Mouse (Mus musculus) liver, embryonic 12.5 days (tissue): Measurements from ENCODE around the gene Dpagt1. TPM values are rescaled to one million over a fixed set of nuclear protein-coding genes. Genes with fewer than 3 reads are reported as not detected.

Source experiments
- ATAC-seq: fragments of 200-750 bp; cut with Nextera tagmentation; 2 replicates; pipeline ENCODE4 v1.8.0; 2017; ENCODE audit warnings: moderate number of reproducible peaks, mild to moderate bottlenecking, moderate library complexity
- H3K27ac ChIP-seq: fragments of 300-500 bp; sonication (generic); 2 replicates; pipeline ENCODE4 v1.5.1; 2016; ENCODE audit warnings: mild to moderate bottlenecking
- H3K27me3 ChIP-seq: fragments of 300-500 bp; sonication (generic); replicated peaks from 2 replicates; pipeline ENCODE4 v1.6.1; 2016; ENCODE audit warnings: mild to moderate bottlenecking, moderate library complexity
- H3K36me3 ChIP-seq: fragments of 300-500 bp; sonication (generic); 2 replicates; pipeline ENCODE4 v1.6.1; 2016; ENCODE audit warnings: mild to moderate bottlenecking, moderate library complexity
- H3K4me1 ChIP-seq: fragments of 300-500 bp; sonication (generic); 2 replicates; pipeline ENCODE4 v1.6.1; 2016
- H3K4me2 ChIP-seq: fragments of 300-500 bp; sonication (generic); 2 replicates; pipeline ENCODE4 v1.6.1; 2016; ENCODE audit warnings: mild to moderate bottlenecking, moderate library complexity
- H3K4me3 ChIP-seq: fragments of 300-500 bp; sonication (generic); 2 replicates; pipeline ENCODE4 v1.5.1; 2016; ENCODE audit warnings: mild to moderate bottlenecking, moderate library complexity
- H3K9ac ChIP-seq: fragments of 300-500 bp; sonication (generic); 2 replicates; pipeline ENCODE4 v1.6.1; 2016; ENCODE audit warnings: mild to moderate bottlenecking, moderate library complexity
- H3K9me3 ChIP-seq: fragments of 300-500 bp; sonication (generic); replicated peaks from 2 replicates; pipeline ENCODE4 v1.6.1; 2016; ENCODE audit warnings: mild to moderate bottlenecking, moderate library complexity
- WGBS: fragments of 180-500 bp; shearing (Covaris S2); methylation state at CpG from one replicate; pipeline ENCODE4 v1.1.7; 2016; ENCODE audit not compliant: insufficient replicate concordance; 5-methylcytosine and 5-hydroxymethylcytosine counted together
- polyA plus RNA-seq: library from polyadenylated mRNA; unstranded; fragments of >200 nt; fragmentation: Nextera tagmentation; extraction: Ambion mirVana; gene quantifications from 2 replicates; pipeline ENCODE4 v1.2.1, GENCODE M21; 2016

Gene Dpagt1
- polyA plus RNA-seq, 1 experiment from 2014 or later = 24.0 TPM

DNA sequence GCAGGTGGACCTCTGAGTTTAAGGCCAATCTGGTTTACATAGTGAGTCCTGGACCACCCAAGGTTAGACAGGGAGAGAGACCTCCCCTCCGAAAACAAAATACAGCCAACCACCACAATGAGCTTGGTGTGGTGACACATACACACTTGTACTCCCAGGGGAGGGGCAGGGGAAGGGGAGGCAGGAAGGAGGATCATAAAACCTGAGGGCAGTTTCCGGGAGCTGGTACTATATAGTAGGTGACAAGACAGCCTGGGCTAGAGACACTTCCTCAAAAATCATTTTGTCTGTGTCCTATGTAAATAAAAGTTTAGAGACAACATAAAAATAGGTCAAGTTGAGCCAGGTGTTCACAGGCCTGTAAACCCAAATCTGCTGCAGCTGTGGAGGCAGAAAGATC lies 18.6 kb upstream of the Dpagt1 start:
- ATAC-seq = no peak
- H3K9me3 ChIP-seq = no peaks in the 10 kb centered on the region
- H3K36me3 ChIP-seq = peaks cover 38% of the 10 kb centered on the region
- H3K27ac ChIP-seq = no peak overlapping the region
- WGBS = 73% methylated on average over 2 of the region's 2 CpGs
- no peaks in the 10 kb centered on the region for H3K27me3 ChIP-seq
- H3K4me1 ChIP-seq = peaks cover 50% of the 10 kb centered on the region
- no peak overlapping the region for H3K4me3 ChIP-seq
- no peak overlapping the region for H3K9ac ChIP-seq
- H3K4me2 ChIP-seq = no peak overlapping the region

DNA sequence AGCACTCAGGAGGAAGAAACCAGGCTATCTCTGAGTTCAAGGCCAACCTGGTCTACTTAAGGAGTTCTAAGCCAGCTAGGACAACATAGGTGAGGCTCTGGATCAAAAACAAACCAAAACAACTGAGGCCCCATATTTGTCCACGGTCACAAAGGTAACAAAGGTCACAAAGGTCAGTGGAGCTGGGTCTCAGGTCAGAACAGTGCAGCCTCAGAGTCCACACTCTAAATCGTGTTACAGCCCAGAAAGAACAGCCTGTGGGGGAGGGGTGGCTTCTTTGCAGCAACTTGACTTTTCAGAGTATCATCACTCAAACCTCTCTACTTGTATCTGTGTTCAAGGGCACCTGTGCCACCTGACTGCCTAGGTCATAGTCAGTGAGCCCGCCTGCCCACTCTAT lies 16.1 kb upstream of the Dpagt1 start:
- Histone ChIP-seq H3K4me2 (no peak overlapping the region), H3K4me1 (peaks cover 40% of the 10 kb centered on the region), H3K27ac (no peak overlapping the region), H3K27me3 (no peaks in the 10 kb centered on the region), H3K4me3 (no peak overlapping the region), H3K9ac (0 out of 2 replicates have a peak overlapping the region, but pooled peaks have one; percentile 8), H3K9me3 (no peaks in the 10 kb centered on the region), H3K36me3 (peaks cover 47% of the 10 kb centered on the region)
- no peak for ATAC-seq
- 56% methylated on average over 3 of the region's 3 CpGs for WGBS

DNA sequence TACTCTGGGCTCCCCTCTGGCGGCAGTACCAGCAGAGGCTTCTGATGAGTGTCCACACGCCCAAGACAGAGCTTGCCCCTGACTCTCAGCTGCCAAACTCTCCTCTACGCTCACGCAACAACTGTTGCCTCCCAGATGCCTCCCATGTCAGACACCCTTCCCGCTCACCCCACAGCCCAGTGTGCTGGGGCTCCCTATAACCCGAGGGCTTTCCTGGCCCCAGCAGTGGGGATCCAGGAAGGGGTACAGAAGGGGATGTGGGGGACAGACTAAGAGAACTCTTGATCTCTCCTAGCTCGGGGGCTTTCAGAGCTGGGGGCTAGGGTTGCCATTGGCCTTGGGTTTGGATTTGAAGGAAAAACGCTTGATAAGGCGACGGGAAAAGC lies 15.1 kb upstream of the Dpagt1 start:
- no peaks in the 10 kb centered on the region for H3K27me3 ChIP-seq
- H3K4me1 ChIP-seq = peaks cover 38% of the 10 kb centered on the region
- 0 out of 2 replicates have a peak overlapping the region, but pooled peaks have one; percentile 18 for H3K9ac ChIP-seq
- H3K27ac ChIP-seq = peak overlapping the region; percentile 32; the same call in 1 of the 2 replicates
- WGBS = 58% methylated on average over 10 of the region's 10 CpGs
- H3K4me3 ChIP-seq = 0 out of 2 replicates have a peak overlapping the region, but pooled peaks have one; percentile 10
- no peak for ATAC-seq
- H3K9me3 ChIP-seq = no peaks in the 10 kb centered on the region
- peaks cover 57% of the 10 kb centered on the region for H3K36me3 ChIP-seq
- H3K4me2 ChIP-seq = peak overlapping the region; percentile 40

DNA sequence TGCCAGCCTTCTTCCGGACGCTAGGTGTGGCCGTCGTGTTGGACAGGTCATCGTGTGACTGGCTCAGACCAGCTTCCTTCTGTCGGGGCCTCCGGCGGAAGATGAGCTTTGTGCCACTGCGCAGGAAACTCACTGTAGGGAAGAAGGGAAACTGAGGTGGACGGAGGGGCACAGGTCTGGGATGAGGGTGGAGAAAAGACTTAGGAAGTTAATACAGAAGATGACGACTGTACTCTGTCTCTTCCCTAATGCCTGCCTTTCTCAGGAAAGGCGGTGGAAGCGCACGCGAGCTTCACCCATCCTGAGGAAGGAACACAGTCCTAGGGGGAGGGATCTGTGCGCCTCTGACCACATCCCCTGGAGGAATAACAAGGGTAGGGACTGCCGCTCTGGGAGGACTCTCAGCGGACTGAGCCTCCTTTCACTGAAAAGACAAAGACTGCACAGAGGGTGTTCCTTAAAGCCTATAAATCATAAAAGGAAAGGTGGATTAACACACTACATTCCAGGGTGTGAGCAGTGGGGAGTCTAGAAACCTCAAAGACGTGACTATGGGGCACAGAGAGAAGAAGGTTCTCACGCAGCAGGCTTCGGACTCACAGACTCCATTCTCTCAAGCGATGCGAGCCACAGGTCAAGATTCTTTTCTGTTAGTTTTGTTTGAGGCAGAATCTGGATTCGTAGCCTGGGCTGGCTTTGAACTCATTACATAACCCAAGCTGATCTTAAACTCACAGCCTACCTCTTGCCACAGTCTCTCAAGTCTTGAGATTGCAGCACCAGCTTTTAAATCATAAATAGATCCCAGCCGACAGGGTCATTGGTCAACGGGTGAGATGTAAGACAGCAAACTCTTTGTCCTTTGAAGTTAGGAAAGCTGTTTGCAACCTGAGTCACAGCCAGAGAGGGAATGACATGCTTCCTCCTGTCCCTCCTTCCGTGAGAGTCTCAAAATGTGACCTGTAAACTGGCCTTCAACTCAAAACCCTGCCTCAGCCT lies 14.4 kb upstream of the Dpagt1 start:
- Histone ChIP-seq H3K9me3 (no peaks in the 10 kb centered on the region), H3K4me3 (0 out of 2 replicates have a peak overlapping the region, but pooled peaks have one; percentile 10), H3K27ac (peak overlapping the region; percentile 32; the same call in 1 of the 2 replicates), H3K9ac (0 out of 2 replicates have a peak overlapping the region, but pooled peaks have one; percentile 18), H3K4me2 (peak overlapping the region; percentile 40), H3K36me3 (peaks cover 64% of the 10 kb centered on the region), H3K4me1 (peaks cover 35% of the 10 kb centered on the region), H3K27me3 (no peaks in the 10 kb centered on the region)
- WGBS = 42% methylated on average over 27 of the region's 27 CpGs
- no peak for ATAC-seq

DNA sequence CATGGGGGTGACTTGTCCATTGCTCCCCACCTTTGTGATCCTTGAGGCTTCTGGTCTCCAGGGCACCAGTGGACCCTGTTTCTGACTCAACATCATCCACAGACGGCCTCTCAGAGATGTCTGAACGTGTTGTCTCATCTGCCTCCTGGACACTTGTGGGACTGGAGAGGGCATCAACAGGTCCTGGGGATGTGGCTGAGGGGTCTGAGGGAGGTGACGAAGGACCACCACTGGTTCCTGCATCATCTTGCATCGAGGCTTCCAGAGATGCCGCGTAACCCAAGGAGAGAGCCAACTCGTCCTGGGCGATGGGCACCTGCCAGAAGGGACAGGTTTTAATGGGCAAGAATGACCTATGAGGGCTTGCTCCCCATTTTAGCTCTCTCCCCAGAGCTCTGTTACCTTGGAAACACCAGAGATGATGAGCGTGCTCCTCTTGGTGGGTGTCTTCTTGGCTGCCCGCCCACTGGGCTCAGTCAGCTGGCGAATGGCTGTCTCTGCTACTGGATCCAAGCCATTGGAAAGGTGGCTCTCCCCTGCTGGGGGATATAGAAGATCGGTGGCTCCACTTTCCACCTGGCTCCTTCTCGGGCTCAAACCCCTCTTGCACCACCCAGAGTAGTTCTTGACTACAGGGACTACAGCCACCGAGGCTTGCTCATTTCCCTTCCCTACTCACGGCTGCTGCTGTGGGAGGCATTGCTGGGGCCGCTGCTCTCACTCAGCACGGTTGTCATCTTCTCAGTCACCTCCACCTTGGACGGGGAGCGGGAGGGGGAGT lies 12.2 kb upstream of the Dpagt1 start:
- WGBS = 81% methylated on average over 19 of the region's 19 CpGs
- H3K27me3 ChIP-seq = no peaks in the 10 kb centered on the region
- H3K4me3 ChIP-seq = no peak overlapping the region
- no peak overlapping the region for H3K27ac ChIP-seq
- ATAC-seq = no peak
- H3K36me3 ChIP-seq = peaks cover 71% of the 10 kb centered on the region
- no peak overlapping the region for H3K4me2 ChIP-seq
- no peak overlapping the region for H3K9ac ChIP-seq
- H3K4me1 ChIP-seq = peaks cover 49% of the 10 kb centered on the region
- no peaks in the 10 kb centered on the region for H3K9me3 ChIP-seq

DNA sequence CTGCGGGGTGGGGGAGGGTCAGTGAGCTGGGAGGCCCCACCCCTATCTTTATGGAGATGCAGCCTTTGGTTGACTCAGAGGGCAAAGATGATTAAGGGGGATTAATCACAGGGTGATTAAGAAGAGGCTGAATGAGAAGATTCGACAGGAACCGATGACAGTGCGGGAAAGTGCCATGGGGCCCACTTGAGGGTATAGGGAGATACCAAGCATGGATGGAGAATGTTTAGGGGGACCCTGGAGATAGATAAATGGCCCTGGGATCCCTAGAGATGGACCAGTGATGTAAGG lies 11.6 kb upstream of the Dpagt1 start:
- H3K27me3 ChIP-seq = no peaks in the 10 kb centered on the region
- peaks cover 71% of the 10 kb centered on the region for H3K36me3 ChIP-seq
- H3K9me3 ChIP-seq = no peaks in the 10 kb centered on the region
- no peak for ATAC-seq
- no peak overlapping the region for H3K9ac ChIP-seq
- H3K4me2 ChIP-seq = no peak overlapping the region
- H3K27ac ChIP-seq = no peak overlapping the region
- 77% methylated on average over 4 of the region's 4 CpGs for WGBS
- no peak overlapping the region for H3K4me3 ChIP-seq
- peaks cover 55% of the 10 kb centered on the region for H3K4me1 ChIP-seq

DNA sequence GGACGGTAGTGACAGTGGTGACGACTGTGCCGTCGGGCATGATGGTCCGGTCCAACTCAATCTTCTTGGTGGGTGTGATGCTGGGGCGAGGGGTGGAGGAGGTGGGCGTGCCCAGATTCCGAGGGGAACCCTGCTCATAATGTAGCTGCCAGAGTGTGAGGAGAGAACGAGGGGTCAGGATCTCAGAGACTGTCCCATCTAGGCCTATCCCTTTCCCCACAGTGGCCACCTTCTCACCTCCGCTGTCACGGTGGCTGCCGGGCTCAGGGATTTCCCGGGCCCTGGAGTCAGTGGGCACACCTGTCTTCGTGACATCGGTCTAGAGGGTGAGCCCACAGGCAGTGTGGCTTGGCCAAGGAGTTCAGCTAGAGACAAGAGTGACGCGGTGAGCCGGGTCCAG lies 10.9 kb upstream of the Dpagt1 start:
- 96% methylated on average over 18 of the region's 18 CpGs for WGBS
- H3K4me3 ChIP-seq = no peak overlapping the region
- ATAC-seq = no peak
- H3K9me3 ChIP-seq = no peaks in the 10 kb centered on the region
- no peak overlapping the region for H3K9ac ChIP-seq
- peaks cover 52% of the 10 kb centered on the region for H3K4me1 ChIP-seq
- H3K4me2 ChIP-seq = no peak overlapping the region
- no peaks in the 10 kb centered on the region for H3K27me3 ChIP-seq
- H3K36me3 ChIP-seq = peaks cover 71% of the 10 kb centered on the region
- H3K27ac ChIP-seq = no peak overlapping the region

DNA sequence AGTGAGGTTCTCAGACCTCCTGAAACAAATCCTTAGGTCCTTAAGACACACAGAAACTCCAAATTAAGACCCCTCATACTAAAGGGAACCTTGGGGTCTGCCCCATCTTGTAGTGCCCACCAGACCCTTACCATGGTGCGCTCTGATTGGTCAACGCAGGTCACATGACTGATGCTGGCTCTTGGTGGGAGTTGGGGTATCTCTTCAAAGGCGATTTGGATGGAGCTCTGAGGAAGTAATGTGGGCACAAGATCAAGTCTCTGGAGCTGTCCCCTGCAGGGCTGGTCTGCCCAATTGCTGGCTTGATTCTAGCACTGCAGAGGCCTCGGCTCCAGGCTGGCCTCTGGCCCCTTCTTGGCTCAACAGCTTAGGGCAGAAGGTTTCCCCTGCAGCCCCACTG lies 8.4 kb upstream of the Dpagt1 start:
- ATAC-seq = no peak
- Histone ChIP-seq H3K9ac (peak overlapping the region; percentile 98; the same call in 1 of the 2 replicates), H3K4me2 (peak overlapping the region; percentile 90), H3K4me3 (peak overlapping the region; percentile 97; the same call in 1 of the 2 replicates), H3K27ac (no peak overlapping the region), H3K36me3 (peaks cover 47% of the 10 kb centered on the region), H3K4me1 (peaks cover 48% of the 10 kb centered on the region), H3K9me3 (no peaks in the 10 kb centered on the region), H3K27me3 (no peaks in the 10 kb centered on the region)
- 78% methylated on average over 4 of the region's 4 CpGs for WGBS

DNA sequence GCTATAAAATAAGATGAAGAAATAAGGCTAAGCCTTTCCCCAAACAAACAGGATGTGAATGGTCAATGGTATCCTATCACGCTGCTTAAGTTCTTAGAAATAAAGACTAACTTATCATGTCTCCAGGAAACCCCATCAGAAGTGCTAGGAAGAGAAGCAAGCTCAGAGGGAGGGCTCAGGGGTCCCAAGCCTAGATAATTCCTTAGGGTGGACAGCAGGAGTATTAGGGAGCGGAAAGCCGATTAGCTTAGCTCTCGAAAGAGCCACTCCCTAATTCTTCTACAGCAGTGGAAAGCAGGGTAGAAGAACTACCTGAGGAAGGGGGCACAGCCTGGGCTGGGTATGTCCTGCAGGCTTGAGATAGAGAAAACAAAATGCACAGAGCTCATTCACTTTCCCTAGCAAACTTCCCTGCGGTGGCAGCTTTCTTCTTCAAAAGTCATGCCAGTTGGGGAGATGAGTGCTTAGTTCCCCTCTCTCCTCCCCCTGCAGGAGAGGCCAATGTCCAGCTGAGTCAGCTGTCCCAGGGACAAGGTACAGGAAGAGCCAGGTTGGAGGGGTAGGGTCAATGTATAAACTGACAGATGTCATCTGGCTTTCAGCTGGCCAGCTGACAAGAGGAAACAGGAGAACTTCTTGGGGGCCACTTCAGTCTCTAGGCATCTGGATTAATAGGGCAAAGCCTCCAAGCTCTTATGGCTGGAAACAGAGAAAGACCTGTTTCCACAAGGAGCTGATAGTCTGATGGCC lies 7.6 kb upstream of the Dpagt1 start:
- Histone ChIP-seq H3K4me3 (peak overlapping the region; percentile 97), H3K4me2 (peak overlapping the region; percentile 90), H3K4me1 (peaks cover 48% of the 10 kb centered on the region), H3K27me3 (no peaks in the 10 kb centered on the region), H3K27ac (peak overlapping the region; percentile 18; the same call in 1 of the 2 replicates), H3K9me3 (no peaks in the 10 kb centered on the region), H3K36me3 (peaks cover 39% of the 10 kb centered on the region), H3K9ac (peak overlapping the region; percentile 98)
- no peak for ATAC-seq
- WGBS = 61% methylated on average over 5 of the region's 5 CpGs

DNA sequence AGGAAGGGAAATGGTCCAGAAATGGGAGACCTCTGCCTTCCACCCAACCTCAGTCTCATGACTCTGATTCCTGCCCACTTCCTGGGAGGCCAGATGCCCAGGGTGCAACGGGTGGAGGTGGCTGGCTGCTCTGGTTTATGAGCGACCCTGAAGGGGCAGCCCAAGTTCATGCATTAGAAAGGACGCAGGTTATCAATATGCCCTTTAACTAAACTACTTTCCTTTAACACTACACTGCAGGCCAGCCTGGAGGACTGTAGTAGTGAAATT lies 7.1 kb upstream of the Dpagt1 start:
- Histone ChIP-seq H3K36me3 (peaks cover 34% of the 10 kb centered on the region), H3K27ac (peak overlapping the region; percentile 18; the same call in 1 of the 2 replicates), H3K9ac (peak overlapping the region; percentile 98), H3K4me1 (peaks cover 48% of the 10 kb centered on the region), H3K4me2 (peak overlapping the region; percentile 90), H3K4me3 (peak overlapping the region; percentile 97), H3K9me3 (no peaks in the 10 kb centered on the region), H3K27me3 (no peaks in the 10 kb centered on the region)
- 29% methylated on average over 3 of the region's 3 CpGs for WGBS
- ATAC-seq = no peak

DNA sequence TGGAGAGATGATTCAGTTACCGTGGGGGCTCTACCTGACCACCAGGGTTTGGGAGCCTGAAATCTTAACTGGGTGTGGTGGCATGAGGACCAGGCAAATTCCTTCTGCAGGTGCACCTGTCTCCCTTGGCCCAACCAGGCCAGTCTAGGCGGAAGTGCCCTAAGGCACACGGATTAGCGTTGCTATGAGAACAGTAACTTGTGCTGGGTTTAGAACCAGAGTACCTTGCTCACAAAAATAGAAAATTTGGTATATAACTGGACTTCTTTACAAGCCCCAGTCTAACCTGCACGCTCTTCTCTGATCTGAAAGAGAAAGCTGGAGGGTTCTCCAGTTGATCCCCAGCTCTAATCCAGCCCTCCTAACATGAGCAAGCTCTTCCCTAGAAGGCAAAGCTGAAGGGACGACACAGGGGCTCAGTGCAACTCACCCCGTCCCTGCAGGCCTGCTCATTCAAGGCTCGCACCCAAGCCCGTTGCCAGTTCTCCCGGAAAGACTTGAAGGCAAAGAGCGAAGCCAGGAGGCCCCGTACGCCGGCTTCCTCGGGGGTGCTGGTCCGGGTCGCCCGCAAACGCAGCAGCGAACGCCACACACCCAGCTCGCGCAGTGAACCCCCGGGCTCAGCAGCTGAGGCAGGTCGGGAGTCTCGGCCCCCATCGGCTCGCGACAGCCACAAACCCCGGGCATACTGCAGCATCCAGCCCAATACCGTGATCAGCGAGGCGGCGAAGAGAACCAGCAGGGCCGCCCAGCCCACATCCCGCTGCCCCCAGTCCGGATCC lies 6.5 kb upstream of the Dpagt1 start:
- Histone ChIP-seq H3K4me3 (peak overlapping the region; percentile 97), H3K27ac (peak overlapping the region; percentile 87), H3K4me2 (peak overlapping the region; percentile 90), H3K27me3 (no peaks in the 10 kb centered on the region), H3K36me3 (peaks cover 29% of the 10 kb centered on the region), H3K9ac (peak overlapping the region; percentile 98), H3K9me3 (no peaks in the 10 kb centered on the region), H3K4me1 (peaks cover 45% of the 10 kb centered on the region)
- WGBS = 4% methylated on average over 37 of the region's 37 CpGs
- ATAC-seq = peak; percentile 5; the same call in 1 of the 2 replicates
